Mouse (Mus musculus): ENCODE results near the gene 4921511M17Rik. TPM values are rescaled to one million over a fixed set of nuclear protein-coding genes. Genes with fewer than 3 reads are reported as not detected.

4921511M17Rik gene
- polyA plus RNA-seq (2014; fragmentation: Illumina TruSeq; extraction: RNeasy Lipid Tissue Mini Kit (QIAGEN cat#74804); ENCODE audit: low read depth, low replicate concordance), result not detected

DNA sequence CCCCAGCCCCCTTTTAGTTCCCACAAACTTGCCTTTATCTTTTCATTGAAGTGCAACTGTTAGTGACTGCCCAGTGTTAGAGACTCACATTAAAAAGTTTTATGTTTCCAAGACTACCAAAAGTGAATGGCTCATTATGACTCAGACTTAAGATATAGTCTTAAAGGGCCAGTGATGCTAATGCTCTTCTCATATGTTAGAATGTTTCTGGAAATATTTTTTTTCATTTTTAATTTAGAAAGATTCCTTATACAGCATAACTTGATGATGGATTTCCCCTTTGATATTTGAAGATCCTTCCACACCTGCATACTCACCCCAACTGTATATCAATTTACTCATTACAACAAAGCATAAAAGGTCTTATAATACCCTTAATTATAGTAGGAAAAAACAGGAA lies at the start of gene 4921511M17Rik:
Gene 4921511M17Rik (minus strand): TSS at position 101 of the 400 bp plus-strand sequence.

DNA sequence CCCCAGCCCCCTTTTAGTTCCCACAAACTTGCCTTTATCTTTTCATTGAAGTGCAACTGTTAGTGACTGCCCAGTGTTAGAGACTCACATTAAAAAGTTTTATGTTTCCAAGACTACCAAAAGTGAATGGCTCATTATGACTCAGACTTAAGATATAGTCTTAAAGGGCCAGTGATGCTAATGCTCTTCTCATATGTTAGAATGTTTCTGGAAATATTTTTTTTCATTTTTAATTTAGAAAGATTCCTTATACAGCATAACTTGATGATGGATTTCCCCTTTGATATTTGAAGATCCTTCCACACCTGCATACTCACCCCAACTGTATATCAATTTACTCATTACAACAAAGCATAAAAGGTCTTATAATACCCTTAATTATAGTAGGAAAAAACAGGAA lies 21.3 kb upstream of the 4921511M17Rik start, which contains the start of gene Gm10057:
Gene Gm10057 (minus strand): TSS at position 101 of the 400 bp plus-strand sequence.

DNA sequence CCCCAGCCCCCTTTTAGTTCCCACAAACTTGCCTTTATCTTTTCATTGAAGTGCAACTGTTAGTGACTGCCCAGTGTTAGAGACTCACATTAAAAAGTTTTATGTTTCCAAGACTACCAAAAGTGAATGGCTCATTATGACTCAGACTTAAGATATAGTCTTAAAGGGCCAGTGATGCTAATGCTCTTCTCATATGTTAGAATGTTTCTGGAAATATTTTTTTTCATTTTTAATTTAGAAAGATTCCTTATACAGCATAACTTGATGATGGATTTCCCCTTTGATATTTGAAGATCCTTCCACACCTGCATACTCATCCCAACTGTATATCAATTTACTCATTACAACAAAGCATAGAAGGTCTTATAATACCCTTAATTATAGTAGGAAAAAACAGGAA lies 21.1 kb downstream of the 4921511M17Rik start, which contains the start of gene Samt1:
Gene Samt1 (minus strand): TSS at position 101 of the 400 bp plus-strand sequence.

Other genes with a start within 250 kb of the 4921511M17Rik start
- 2.1 TPM for gene Spin2c, start 201.6 kb downstream of the 4921511M17Rik start, polyA plus RNA-seq (2014; fragmentation: Illumina TruSeq; extraction: RNeasy Lipid Tissue Mini Kit (QIAGEN cat#74804); ENCODE audit: low read depth, low replicate concordance)
- not detected for gene Samt1, start 21.2 kb downstream of the 4921511M17Rik start, polyA plus RNA-seq (2014; fragmentation: Illumina TruSeq; extraction: RNeasy Lipid Tissue Mini Kit (QIAGEN cat#74804); ENCODE audit: low read depth, low replicate concordance)
- not detected for gene Gm10057, start 21.2 kb upstream of the 4921511M17Rik start, polyA plus RNA-seq (2014; fragmentation: Illumina TruSeq; extraction: RNeasy Lipid Tissue Mini Kit (QIAGEN cat#74804); ENCODE audit: low read depth, low replicate concordance)
- not detected for gene Gm15140, start 86.9 kb upstream of the 4921511M17Rik start, polyA plus RNA-seq (2014; fragmentation: Illumina TruSeq; extraction: RNeasy Lipid Tissue Mini Kit (QIAGEN cat#74804); ENCODE audit: low read depth, low replicate concordance)

All from kidney, adult 10 weeks (tissue).